Mouse (Mus musculus): Measurements from ENCODE around the gene Gm11733.

The Gm11733 gene

DNA sequence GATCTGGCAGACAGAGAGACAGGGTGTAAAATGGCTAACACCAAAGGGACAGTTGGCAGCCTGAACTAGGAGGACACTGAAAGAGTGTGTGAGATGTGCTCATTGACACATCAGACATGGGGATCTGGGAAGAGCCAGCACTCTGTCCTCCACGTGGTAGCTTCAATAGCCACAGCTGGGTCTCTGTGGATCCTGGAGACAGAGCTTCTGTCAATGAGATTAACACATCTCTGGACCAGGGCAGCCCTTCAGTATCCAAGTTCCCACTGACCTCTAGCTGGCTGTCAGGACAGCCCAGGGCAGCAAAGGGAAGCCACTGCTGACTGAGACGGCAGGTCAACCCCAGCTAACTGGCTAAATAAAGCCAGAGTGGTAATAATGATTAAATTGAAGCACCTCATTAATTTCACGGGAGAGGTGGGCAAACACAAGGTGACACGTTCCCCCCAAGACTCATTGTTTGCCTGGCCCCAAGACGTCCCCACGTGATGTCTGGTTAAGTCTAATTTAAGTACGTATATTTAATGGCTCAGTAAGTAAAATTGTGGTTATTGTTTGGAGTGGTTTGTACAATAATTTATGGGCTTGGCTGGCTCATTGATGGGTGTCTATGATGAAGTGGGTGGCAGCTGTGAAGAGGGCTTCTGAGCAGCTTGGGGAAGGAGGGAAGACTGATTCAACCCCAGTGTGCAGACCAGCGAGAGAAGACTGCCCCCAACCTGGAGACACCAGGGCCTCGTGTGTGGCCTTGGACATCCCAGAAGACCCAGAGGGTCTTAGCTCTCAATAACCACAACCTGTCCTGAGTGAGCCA lies 51.5 kb downstream of the Gm11733 start:
- DNase-seq (ENCODE audit: low spot score), result no peak

DNA sequence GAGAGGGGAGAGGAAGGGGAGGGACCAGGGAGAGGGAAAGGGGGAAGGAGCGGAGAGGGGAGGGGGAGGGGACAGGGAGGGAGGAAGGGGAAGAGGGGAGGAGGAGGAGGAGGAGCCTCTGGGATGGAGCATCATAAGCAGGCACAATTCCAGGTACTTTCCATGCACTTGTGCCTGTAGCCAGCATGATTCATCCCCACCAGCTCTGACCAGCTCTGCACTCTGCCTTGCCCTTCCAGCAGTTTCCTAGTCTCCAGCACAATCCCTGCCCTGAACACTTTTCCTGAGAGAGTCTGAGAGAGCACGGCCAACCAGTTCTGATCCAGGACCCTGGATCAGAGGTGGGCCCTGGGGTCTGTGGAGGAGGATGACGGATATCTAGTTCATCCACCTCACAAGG lies 52.4 kb downstream of the Gm11733 start:
- DNase-seq (ENCODE audit: low spot score), result no peak

Measured in spleen, adult 12 weeks (tissue).